Mouse (Mus musculus) right cerebral cortex, postnatal 4 days (tissue): ENCODE measurements at regions not wholly inside any gene's neighbourhood (a gene's known extent, or its start where the extent isn't known, plus 50 kb on each side); places are given as distances from the start of the nearest gene placed in this dataset.

Source experiments
- DNase-seq: peaks from one replicate; pipeline ENCODE4 v3.0.0-alpha.2; 2022

DNA sequence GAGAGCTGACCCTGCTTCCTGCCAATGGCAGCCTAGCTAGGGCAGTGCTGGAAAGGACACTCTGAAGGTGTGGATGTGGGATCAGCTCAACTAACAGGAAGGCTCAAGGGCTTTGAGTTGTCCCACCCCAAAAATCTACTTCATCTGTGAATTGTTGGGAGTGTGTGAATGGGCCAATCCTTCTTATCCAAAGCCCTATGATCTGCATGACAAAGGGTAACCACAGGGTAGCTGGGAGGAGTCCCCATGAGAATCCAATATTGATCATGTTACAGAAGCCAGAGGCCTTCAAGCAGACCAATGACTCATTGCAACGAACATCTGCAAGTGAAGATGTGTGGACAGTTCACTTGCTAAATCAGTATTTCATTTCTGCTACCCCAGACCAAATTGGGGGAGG, 51.1 kb upstream of the Adra1b start:
- DNase-seq: no peak

GRCm38 (mm10) chr11:43958241-43958975, 57.4 kb upstream of the Adra1b start:
- no peak for DNase-seq

DNA sequence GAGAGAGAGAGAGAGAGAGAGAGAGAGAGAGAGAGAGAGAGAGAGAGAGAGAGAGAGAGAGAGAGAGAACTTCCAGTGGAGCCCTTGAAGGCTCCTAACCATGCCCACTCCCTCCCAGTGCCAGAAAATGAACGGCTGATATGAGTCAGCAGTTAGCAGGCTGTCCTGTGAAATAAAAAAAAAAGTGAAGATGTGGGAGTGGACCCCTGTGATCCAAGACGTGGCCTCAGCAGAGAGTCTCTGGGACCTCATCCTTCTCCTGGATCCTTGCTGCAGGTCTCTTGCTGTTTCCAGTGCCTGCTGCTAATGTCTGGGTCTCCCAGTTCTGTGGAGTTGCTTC, 57.9 kb upstream of the Adra1b start:
- DNase-seq: no peak

GRCm38 (mm10) chr11:43960348-43961105, 59.5 kb upstream of the Adra1b start:
- no peak for DNase-seq

DNA sequence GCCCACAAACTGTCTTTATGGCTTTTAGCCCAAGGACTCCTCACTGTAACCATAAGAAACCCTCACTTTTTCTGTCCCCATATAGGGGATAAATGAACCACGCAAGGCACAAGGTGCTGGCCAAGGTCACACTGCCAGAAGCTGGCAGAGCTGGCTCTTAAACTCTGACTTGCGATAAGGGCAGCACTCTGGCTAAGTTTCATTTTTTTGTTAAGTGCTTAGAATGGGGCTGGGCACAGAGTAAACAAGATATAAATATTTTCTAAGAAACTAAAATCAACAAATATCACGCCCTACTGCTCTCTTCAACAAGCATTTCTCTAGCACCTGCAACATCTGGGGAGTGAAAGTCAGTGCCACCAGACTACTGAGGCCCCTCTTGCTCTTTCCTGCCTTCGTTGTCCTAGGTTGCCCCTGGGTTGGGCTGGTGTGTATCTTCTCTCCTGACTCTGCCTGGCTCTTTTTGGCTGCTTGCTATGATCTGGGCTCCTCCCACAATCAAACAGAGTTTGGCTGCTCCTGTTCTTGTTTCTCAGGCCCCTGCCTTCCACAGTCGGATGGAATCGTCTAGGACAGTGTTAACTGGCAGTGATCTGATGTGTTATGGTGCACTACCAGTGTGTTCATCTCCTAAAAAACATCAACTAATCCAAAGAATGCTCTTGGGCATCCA, 60.5 kb upstream of the Adra1b start:
- no peak for DNase-seq

- no peak for DNase-seq
Observed at GRCm38 (mm10) chr11:43967764-43968163, 66.8 kb upstream of the Adra1b start.

DNA sequence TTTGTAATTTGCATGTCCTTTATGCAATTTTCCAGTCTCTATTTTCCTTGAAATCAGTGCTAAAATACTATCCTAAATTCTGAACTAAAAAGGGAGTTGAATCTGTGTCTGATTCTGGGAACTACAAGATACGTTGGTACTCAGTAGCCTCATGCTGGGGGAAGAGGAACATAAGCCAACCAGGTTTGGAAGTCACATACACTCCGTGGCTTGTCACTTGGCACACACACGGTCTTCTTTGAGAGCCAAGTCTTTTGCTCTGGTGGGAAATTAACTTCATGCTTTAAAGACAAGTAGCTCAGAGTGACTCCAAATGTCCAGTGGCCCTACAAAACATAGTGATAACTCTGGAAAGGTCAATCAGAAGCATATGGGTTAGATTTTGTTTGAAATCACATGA, 70.9 kb upstream of the Adra1b start:
- no peak for DNase-seq

GRCm38 (mm10) chr11:43976024-43976423, 75.0 kb upstream of the Adra1b start:
- DNase-seq: no peak

GRCm38 (mm10) chr11:43979406-43979805, 78.4 kb upstream of the Adra1b start:
- no peak for DNase-seq

- DNase-seq: no peak
Observed at GRCm38 (mm10) chr11:43980444-43980843, 79.4 kb upstream of the Adra1b start.

- DNase-seq: no peak
Observed at GRCm38 (mm10) chr11:43989911-43990430, 89.0 kb upstream of the Adra1b start.

- DNase-seq: no peak
Observed at GRCm38 (mm10) chr11:43992011-43992471, 91.0 kb upstream of the Adra1b start.

DNA sequence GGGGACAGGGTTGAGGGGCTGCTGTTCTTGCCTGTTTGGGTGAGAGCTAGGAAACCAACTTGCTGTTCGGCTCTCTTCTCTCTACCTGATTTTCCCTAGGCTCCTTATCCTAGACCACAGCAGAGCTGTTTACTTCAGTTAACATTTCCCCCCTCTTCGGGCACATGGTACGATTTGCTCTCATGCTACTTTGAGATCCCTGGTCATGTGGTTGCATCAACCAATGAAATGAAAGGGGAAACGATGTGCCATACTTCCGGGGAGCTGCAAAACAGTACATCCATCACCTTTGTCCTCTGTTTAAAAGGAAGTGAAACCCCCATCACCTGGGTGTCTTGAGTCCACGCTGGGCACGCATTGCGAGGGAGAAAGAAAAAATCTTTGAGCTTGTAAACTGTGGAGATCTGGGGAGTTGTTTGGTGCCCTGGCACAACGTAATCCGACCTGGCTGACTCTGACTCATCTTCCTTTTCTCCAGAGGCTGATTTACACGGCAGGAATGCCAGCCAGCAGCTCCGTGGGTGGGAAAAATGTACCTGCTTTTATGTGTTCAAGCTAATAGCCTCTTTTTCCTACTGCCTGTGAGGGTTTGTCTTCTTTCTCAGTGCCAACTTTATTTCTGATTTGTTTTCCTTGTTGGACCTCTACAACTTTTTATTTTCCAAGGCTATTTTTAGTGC, 97.2 kb upstream of the Adra1b start:
- no peak for DNase-seq

DNA sequence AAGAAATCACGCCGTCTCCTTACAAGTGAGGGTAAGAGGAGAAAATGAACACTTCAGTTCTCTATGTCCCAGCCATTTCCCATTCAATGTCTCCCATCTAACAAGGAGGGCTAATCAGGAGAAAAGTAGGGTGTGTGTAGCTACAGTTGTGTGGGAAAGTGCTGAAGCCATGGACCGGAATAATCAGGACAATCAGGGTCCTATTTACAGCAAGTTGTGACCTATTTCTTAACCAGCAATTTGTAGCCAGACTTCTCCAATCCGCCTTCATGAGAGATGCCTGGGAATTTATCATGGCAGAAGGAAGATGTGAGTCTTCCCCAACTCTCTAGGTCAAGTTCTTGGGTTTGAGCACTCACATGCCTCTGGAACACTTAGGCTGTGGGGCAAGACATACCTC, 99.0 kb upstream of the Adra1b start:
- no peak for DNase-seq

- no peak for DNase-seq
Observed at GRCm38 (mm10) chr11:44001843-44002589, 101.0 kb upstream of the Adra1b start.

- DNase-seq: no peak
Observed at GRCm38 (mm10) chr11:44002716-44003522, 101.9 kb upstream of the Adra1b start.

DNA sequence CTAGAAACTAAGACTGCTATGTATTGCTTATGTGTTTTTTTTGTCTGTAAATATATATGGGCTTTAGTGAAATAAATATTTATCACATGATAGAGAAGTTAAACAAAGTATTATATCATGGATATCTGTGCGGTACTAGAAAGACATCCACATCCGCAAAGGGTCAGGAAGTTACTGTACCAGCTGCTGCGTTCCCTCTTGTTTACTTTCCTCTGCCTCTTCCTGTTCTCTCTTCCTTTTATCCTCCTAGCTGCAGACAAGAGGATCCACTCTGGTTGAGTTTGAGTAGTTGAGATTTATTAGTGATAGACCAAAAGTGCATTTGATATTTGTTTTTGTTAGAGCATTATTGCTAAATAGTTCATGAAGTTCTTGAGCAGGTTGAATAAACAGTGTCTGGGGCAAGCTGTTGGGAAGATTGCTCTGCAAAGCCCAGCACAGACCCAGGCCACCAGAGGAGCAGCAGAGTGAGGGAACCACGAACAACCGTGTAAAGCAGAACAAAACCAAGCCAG, 106.6 kb upstream of the Adra1b start:
- no peak for DNase-seq

DNA sequence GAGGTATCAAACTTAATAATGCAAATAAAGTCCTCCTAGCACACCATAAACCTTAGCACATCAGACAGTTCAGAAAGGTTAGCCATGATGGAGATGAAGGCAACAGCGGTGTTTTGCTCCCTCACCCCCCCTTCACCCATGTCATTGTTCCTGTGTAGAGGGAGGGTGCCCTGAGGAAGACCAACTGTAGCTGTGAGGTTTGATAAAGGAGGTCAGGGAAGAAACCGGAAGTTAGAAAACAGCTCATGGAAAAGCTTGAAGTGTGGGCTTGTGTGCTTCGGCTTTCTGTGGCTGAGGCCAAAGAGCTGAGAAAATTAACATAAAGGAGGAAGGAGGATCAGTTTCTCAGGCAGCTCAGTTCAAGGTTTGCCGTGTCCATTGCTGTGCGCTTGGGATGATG, 111.3 kb upstream of the Adra1b start:
- no peak for DNase-seq

DNA sequence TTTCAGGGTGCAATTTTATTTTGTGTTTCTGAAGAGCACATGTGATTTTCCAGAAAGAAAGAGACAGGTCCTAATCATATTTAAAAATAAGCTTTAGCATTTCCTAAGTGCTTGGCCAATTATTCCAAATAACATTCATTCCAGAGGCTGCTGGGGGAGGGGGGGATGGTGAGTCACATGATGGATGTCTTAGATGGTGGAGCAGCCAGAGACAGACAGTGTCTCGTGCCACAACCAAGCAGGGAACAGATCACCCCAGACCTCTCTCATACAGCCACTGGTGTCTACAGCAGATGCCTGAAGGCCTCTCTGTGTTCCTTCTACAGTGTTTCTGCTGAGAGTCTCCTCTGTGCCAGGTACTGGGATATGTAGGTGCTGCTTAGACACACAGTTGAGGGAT, 112.8 kb upstream of the Adra1b start:
- no peak for DNase-seq

DNA sequence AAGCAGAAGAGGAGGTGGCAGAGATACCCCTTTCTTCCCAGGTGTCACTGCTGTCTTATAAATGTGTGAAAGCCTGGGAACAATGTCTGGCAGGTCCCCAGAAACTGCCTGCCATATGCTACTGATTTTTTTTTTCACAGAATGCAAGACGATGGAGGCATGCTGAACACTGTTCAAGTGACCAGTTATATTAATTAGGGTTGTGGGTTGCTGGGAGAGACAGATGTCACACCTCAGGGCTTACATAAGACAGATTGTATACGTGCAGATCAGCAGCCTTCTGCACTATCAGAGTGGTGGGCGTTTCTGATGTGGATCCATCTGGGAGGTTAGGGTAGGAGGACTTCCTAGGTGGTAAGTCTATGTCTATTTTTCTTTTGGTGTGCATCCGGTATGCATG, 120.6 kb upstream of the Adra1b start:
- DNase-seq: no peak

DNA sequence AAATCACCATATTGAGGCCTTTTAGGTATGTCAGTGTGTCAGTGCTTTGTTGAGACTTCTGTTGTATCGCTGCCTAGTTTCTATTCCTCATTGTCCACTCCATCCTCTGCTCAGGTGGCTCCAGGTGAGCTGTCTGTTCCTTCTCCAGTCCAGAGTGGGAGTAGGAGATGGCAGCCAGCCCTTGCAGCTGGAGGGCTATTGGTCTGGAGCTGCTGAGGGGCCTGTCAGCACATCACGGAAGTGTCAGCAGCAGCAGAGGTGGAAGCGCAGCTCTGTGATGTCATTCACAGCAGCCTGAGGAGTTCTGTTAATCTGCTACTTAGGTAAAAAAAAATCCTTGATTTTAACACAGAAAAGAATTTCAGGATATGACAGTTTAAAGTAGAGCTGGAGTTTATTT, 126.0 kb upstream of the Adra1b start:
- no peak for DNase-seq
